Mouse (Mus musculus) hindbrain, embryonic 14.5 days (tissue): ENCODE data around the gene Gm10160. TPM values are rescaled to one million over a fixed set of nuclear protein-coding genes. Genes with fewer than 3 reads are reported as not detected.
A peak's percentile ranks its signal among the peaks of the same experiment; 100 is the strongest.
"Not testable (repeated sequence)": the region's sequence is repeated elsewhere in the genome, so short reads cannot be mapped to it uniquely, and the experiment has no call there.

Experiments used
- ATAC-seq: fragments of 200-750 bp; cut with Nextera tagmentation; 2 replicates; pipeline ENCODE4 v1.8.0; 2017; ENCODE audit warnings: moderate number of reproducible peaks, mild to moderate bottlenecking, moderate TSS enrichment, moderate library complexity; ENCODE audit not compliant: low FRiP score
- DNase-seq: peaks from one replicate; pipeline ENCODE4 v3.0.0-alpha.2; 2015; ENCODE audit warnings: low spot score
- H3K27ac ChIP-seq: fragments of 300-500 bp; sonication (generic); 2 replicates; pipeline ENCODE4 v1.5.1; 2014; ENCODE audit warnings: mild to moderate bottlenecking, moderate library complexity
- H3K27me3 ChIP-seq: fragments of 300-500 bp; sonication (generic); 2 replicates; pipeline ENCODE4 v1.6.1; 2014; ENCODE audit warnings: mild to moderate bottlenecking, low read length, mixed read lengths; ENCODE audit not compliant: control insufficient read depth, insufficient read depth
- H3K36me3 ChIP-seq: fragments of 300-500 bp; sonication (generic); replicated peaks from 2 replicates; pipeline ENCODE4 v1.6.1; 2014; ENCODE audit not compliant: control insufficient read depth, insufficient read depth
- H3K4me1 ChIP-seq: fragments of 300-500 bp; sonication (generic); replicated peaks from 2 replicates; pipeline ENCODE4 v1.6.1; 2014; ENCODE audit warnings: antibody characterized with exemption, low read length, mixed read lengths; ENCODE audit not compliant: control insufficient read depth, insufficient read depth
- H3K4me2 ChIP-seq: fragments of 300-500 bp; sonication (generic); replicated peaks from 2 replicates; pipeline ENCODE4 v1.6.1; 2014; ENCODE audit warnings: mild to moderate bottlenecking, moderate library complexity
- H3K4me3 ChIP-seq: fragments of 300-500 bp; sonication (generic); replicated peaks from 2 replicates; pipeline ENCODE4 v1.5.1; 2014; ENCODE audit warnings: mild to moderate bottlenecking, low read length
- H3K9ac ChIP-seq: fragments of 300-500 bp; sonication (generic); 2 replicates; pipeline ENCODE4 v1.6.1; 2014
- H3K9me3 ChIP-seq: fragments of 300-500 bp; sonication (generic); 2 replicates; pipeline ENCODE4 v1.6.1; 2016; ENCODE audit warnings: low read length; ENCODE audit not compliant: control insufficient read depth
- WGBS: fragments of 180-500 bp; shearing (Covaris S2); extraction: QIAGEN DNeasy Blood & Tissue Kit; methylation state at CpG from one replicate; pipeline ENCODE4 v1.1.7; 2014; 5-methylcytosine and 5-hydroxymethylcytosine counted together
- polyA plus RNA-seq: library from polyadenylated mRNA; unstranded; fragments of >200 nt; fragmentation: Nextera tagmentation; extraction: Ambion mirVana; gene quantifications from 2 replicates; pipeline ENCODE4 v1.2.1, GENCODE M21; 2014

Gm10160 gene
- polyA plus RNA-seq, 1 experiment from 2014 or later, result not detected

DNA sequence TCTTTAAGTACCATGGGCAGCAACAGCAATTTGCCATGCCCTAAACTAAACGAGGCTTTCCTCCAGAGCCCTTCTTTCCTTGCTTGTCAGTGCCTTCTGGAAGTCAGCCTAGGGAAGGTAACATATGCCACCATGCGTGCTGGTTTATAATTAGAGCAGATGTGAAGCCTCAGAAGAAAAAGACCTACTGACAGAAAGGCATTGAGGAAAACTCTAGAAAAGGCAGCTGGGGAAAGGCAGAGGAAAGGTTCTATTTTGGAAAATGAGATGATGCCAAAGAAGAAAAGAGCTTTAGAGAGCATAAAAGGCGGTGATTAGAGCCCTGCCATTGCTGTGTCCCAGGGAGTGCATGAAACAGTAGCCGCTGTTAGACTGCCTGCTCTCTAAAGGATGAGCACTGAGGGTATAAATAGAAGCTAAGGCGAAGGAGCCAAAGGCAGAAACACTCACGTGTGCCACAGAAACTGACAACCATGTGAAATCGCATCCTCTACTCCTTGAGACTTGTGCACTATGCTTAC is 14.9 kb downstream of the Gm10160 start:
- ATAC-seq, result no peak
- Histone ChIP-seq H3K4me1 (no peaks in the 10 kb centered on the region), H3K9me3 (no peaks in the 10 kb centered on the region), H3K4me3 (no peak overlapping the region), H3K27me3 (no peaks in the 10 kb centered on the region), H3K4me2 (no peak overlapping the region), H3K36me3 (no peaks in the 10 kb centered on the region), H3K9ac (no peak overlapping the region), H3K27ac (no peak overlapping the region)
- WGBS, result 65% methylated on average over 7 of the region's 7 CpGs
- no peak for DNase-seq

DNA sequence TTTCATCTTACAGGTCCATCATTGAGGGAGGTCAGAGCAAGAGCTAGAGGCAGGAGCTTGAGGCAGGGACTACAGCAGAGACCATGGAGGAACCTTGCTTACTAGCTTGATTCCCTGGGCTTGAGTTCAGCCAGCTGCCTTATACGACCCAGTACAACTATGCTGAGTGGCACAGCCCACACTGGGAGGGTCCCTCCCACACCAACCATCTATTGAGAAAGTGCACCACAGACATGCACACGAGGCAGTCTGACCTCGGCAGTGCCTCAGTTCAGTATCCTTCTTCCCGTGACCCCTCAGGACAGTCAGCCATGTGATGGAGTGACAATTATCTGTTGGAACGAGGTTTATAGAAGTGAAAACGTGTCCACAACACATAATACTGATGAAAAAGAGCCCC is 15.8 kb downstream of the Gm10160 start:
- H3K4me3 ChIP-seq, result no peak overlapping the region
- no peaks in the 10 kb centered on the region for H3K27me3 ChIP-seq
- ATAC-seq (no peak), DNase-seq (no peak)
- H3K9ac ChIP-seq, result no peak overlapping the region
- H3K4me1 ChIP-seq, result no peaks in the 10 kb centered on the region
- no peaks in the 10 kb centered on the region for H3K9me3 ChIP-seq
- 68% methylated on average over 6 of the region's 6 CpGs for WGBS
- H3K4me2 ChIP-seq, result no peak overlapping the region
- no peaks in the 10 kb centered on the region for H3K36me3 ChIP-seq
- no peak overlapping the region for H3K27ac ChIP-seq

DNA sequence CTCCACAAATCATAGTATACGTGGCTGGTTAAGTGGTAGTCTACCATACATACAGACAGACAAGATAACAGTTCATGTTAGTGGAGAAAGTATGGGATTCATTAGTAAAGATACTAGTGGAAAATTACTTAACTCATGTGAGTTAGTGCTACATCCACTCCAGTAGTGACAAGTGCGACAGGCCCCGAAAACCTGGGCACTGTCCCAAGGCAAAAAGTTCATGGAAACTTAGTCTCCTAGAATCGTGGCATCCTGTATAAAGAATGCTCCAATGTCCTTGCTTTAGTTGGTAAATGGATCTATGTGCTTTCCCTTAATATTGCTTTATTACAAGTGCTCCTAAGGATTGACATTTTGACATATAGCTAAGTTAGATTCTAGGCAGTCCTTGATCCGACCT is 17.8 kb downstream of the Gm10160 start:
- H3K4me2 ChIP-seq, ATAC-seq, H3K4me3 ChIP-seq, H3K27me3 ChIP-seq, H3K9me3 ChIP-seq, H3K9ac ChIP-seq, H3K4me1 ChIP-seq, H3K27ac ChIP-seq, DNase-seq, H3K36me3 ChIP-seq: not testable (repeated sequence)
- 89% methylated on average over 5 of the region's 5 CpGs for WGBS

DNA sequence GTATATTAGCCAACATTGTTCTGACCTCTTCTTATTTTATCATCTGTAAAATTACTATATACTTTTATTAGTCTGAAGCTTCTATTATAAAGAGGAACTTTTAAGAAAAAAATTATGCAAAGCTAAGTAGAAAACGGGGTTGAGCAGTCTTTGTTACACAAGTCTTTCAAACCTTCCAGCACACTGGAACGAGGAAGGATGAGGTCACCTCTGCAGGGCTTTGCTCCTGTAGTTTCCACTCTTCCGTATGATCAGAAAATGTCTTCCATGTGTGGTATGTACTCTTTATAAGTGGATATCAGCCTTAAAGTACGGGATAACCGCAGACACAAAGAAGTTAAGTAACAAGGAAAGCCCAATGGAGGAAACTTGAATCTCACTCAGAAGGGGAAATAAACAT is 20.2 kb downstream of the Gm10160 start:
- Histone ChIP-seq H3K9ac (no peak overlapping the region), H3K4me1 (no peaks in the 10 kb centered on the region), H3K4me3 (no peak overlapping the region), H3K9me3 (no peaks in the 10 kb centered on the region), H3K27ac (no peak overlapping the region), H3K36me3 (no peaks in the 10 kb centered on the region), H3K27me3 (no peaks in the 10 kb centered on the region), H3K4me2 (no peak overlapping the region)
- no peak for ATAC-seq
- no peak for DNase-seq
- 92% methylated on average over 5 of the region's 5 CpGs for WGBS

GRCm38 (mm10) chr7:81834847-81835246 is 20.7 kb downstream of the Gm10160 start:
- Histone ChIP-seq H3K36me3 (no peaks in the 10 kb centered on the region), H3K9me3 (no peaks in the 10 kb centered on the region), H3K4me2 (no peak overlapping the region), H3K27ac (no peak overlapping the region), H3K4me1 (0 out of 2 replicates have a peak, but pooled peaks cover 2% of the 10 kb centered on the region), H3K4me3 (no peak overlapping the region), H3K9ac (no peak overlapping the region), H3K27me3 (no peaks in the 10 kb centered on the region)
- DNase-seq (no peak), ATAC-seq (no peak)

- Histone ChIP-seq H3K27me3 (no peaks in the 10 kb centered on the region), H3K4me2 (peak within 1 kb of the TSS; percentile 85), H3K9me3 (no peaks in the 10 kb centered on the region), H3K27ac (peak within 1 kb of the TSS; percentile 97), H3K36me3 (no peaks in the 10 kb centered on the region), H3K9ac (peak within 1 kb of the TSS; percentile 87), H3K4me3 (peak within 1 kb of the TSS; percentile 85), H3K4me1 (peaks cover 40% of the 10 kb centered on the region)
- ATAC-seq, result peak; percentile 91
- WGBS, result under 1% methylated on average over 51 of the region's 58 CpGs
- DNase-seq, result peak; percentile 91
Observed at GRCm38 (mm10) chr7:81829379-81829894, 26.2 kb downstream of the Gm10160 start, which contains the start of gene Btbd1. TSS of gene Btbd1 (minus strand) at chr7:81829431.

GRCm38 (mm10) chr7:81828681-81829378 is 26.8 kb downstream of the Gm10160 start:
- Histone ChIP-seq H3K4me2 (peak overlapping the region; percentile 85), H3K4me3 (peak overlapping the region; percentile 85), H3K27ac (peak overlapping the region; percentile 97), H3K27me3 (no peaks in the 10 kb centered on the region), H3K9ac (peak overlapping the region; percentile 87), H3K4me1 (peaks cover 40% of the 10 kb centered on the region), H3K9me3 (no peaks in the 10 kb centered on the region), H3K36me3 (no peaks in the 10 kb centered on the region)
- peak; percentile 79 for ATAC-seq
- under 1% methylated on average over 72 of the region's 91 CpGs for WGBS
- DNase-seq, result peak; percentile 45

GRCm38 (mm10) chr7:81827806-81828667 is 27.6 kb downstream of the Gm10160 start:
- Histone ChIP-seq H3K27me3 (no peaks in the 10 kb centered on the region), H3K9me3 (no peaks in the 10 kb centered on the region), H3K36me3 (no peaks in the 10 kb centered on the region), H3K4me1 (peaks cover 40% of the 10 kb centered on the region), H3K4me3 (peak overlapping the region; percentile 85), H3K27ac (peak overlapping the region; percentile 97), H3K4me2 (peak overlapping the region; percentile 85), H3K9ac (peak overlapping the region; percentile 87)
- no peak for DNase-seq
- no peak for ATAC-seq
- WGBS, result 25% methylated on average over 17 of the region's 17 CpGs

DNA sequence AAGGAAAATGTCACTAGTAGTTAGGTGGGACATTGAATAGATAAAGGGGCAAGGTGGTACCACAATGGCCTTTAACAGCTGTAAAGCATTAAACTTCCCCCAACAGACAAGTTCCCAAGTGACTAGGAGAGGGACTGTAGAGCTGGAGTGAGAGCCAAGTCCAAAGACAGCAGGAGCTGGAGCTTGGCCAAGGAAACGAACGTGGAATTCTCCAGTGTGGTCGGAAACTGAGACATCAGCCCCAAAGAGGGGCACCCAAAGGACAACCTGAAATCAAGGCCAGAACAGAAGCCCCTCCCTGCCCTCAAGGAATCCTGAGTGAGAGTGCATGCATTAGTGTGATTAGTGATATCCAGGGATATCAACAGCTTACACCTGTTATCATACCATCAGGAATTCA is 30.2 kb downstream of the Gm10160 start:
- Histone ChIP-seq H3K4me3 (no peak overlapping the region), H3K9me3 (no peaks in the 10 kb centered on the region), H3K4me2 (peak overlapping the region; percentile 23; the same call in 1 of the 2 replicates), H3K36me3 (no peaks in the 10 kb centered on the region), H3K9ac (no peak overlapping the region), H3K27me3 (no peaks in the 10 kb centered on the region), H3K27ac (no peak overlapping the region), H3K4me1 (peaks cover 40% of the 10 kb centered on the region)
- 36% methylated on average over 3 of the region's 3 CpGs for WGBS
- ATAC-seq (no peak), DNase-seq (no peak)
